Mouse (Mus musculus): ENCODE results near the gene Bpnt1. TPM values are rescaled to one million over a fixed set of nuclear protein-coding genes. Genes with fewer than 3 reads are reported as not detected.
"Not testable (repeated sequence)": the region's sequence is repeated elsewhere in the genome, so short reads cannot be mapped to it uniquely, and the experiment has no call there.

The Bpnt1 gene
- polyA plus RNA-seq, 1 experiment from 2014 or later, result 31.6 TPM

DNA sequence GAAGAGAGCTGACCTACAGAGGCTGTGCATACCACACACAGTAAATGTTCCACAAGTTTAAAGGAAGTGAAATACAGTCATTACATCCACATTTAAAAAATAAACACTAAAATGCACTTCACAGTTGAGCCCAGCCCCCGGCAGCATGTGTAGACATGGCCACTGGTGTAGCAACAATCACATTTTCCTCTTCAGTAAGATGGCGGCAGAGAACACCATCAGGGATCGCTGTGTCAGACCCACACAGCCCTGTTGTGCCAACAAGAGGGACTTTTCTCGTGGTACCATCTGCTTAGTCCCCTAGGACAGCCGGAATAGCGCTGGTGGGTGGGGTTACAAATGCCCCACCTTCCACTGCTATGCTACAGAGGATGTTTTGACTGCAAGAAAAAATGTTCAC lies 29.1 kb upstream of the Bpnt1 start:
- 93% methylated on average over 6 of the region's 6 CpGs for WGBS
- peaks cover 47% of the 10 kb centered on the region for H3K36me3 ChIP-seq
- ATAC-seq (ENCODE audit: insufficient number of reproducible peaks, low FRiP score, low TSS enrichment, low read depth), result no peak
- H3K4me3 ChIP-seq (replicated peaks), result no peak overlapping the region
- no peaks in the 10 kb centered on the region for H3K4me1 ChIP-seq
- H3K27me3 ChIP-seq, result no peaks in the 10 kb centered on the region
- no peak overlapping the region for H3K9ac ChIP-seq
- no peak overlapping the region for H3K27ac ChIP-seq (replicated peaks)
- no peaks in the 10 kb centered on the region for H3K9me3 ChIP-seq (replicated peaks)
- H3K4me2 ChIP-seq (replicated peaks), result no peak overlapping the region

DNA sequence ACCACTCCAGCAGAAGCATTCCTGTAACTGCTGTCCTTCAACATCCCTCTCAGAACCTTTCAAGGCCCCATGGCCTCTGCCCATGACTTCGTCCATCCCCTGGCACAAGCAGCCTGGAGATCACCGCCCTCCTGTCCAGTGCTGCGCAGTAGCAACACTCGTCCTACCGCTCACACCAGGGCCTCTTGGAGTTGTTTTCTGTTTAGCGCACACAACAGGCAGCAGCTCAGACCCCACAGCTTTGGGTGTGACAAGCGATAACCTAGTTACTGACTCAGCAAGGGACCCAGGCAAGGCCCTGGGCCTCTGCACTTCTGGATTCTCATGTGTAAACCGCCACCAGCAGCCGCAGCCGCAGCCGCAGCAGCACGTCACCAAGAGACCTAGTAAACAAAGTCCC lies 25.1 kb upstream of the Bpnt1 start:
- Histone ChIP-seq H3K27ac (replicated peaks) (no peak overlapping the region), H3K9me3 (replicated peaks) (no peaks in the 10 kb centered on the region), H3K36me3 (peaks cover 44% of the 10 kb centered on the region), H3K9ac (no peak overlapping the region), H3K4me1 (no peaks in the 10 kb centered on the region), H3K4me2 (replicated peaks) (no peak overlapping the region), H3K4me3 (replicated peaks) (no peak overlapping the region), H3K27me3 (no peaks in the 10 kb centered on the region)
- ATAC-seq (ENCODE audit: insufficient number of reproducible peaks, low FRiP score, low TSS enrichment, low read depth), result no peak
- 97% methylated on average over 12 of the region's 12 CpGs for WGBS

GRCm38 (mm10) chr1:185307645-185308044 lies 24.3 kb upstream of the Bpnt1 start:
- Histone ChIP-seq H3K9me3 (replicated peaks) (no peaks in the 10 kb centered on the region), H3K27ac (replicated peaks) (no peak overlapping the region), H3K4me1 (no peaks in the 10 kb centered on the region), H3K4me3 (replicated peaks) (no peak overlapping the region), H3K4me2 (replicated peaks) (no peak overlapping the region), H3K36me3 (peaks cover 43% of the 10 kb centered on the region), H3K27me3 (no peaks in the 10 kb centered on the region), H3K9ac (no peak overlapping the region)
- ATAC-seq (ENCODE audit: insufficient number of reproducible peaks, low FRiP score, low TSS enrichment, low read depth), result no peak
- 92% methylated on average over 7 of the region's 7 CpGs for WGBS

- WGBS, result 97% methylated on average over 2 of the region's 2 CpGs
- Histone ChIP-seq H3K36me3 (peaks cover 43% of the 10 kb centered on the region), H3K4me1 (no peaks in the 10 kb centered on the region), H3K27me3 (no peaks in the 10 kb centered on the region), H3K4me3 (replicated peaks) (no peak overlapping the region), H3K4me2 (replicated peaks) (no peak overlapping the region), H3K9me3 (replicated peaks) (no peaks in the 10 kb centered on the region), H3K9ac (no peak overlapping the region), H3K27ac (replicated peaks) (no peak overlapping the region)
- ATAC-seq (ENCODE audit: insufficient number of reproducible peaks, low FRiP score, low TSS enrichment, low read depth), result no peak
Measured at GRCm38 (mm10) chr1:185308334-185308733, 23.6 kb upstream of the Bpnt1 start.

DNA sequence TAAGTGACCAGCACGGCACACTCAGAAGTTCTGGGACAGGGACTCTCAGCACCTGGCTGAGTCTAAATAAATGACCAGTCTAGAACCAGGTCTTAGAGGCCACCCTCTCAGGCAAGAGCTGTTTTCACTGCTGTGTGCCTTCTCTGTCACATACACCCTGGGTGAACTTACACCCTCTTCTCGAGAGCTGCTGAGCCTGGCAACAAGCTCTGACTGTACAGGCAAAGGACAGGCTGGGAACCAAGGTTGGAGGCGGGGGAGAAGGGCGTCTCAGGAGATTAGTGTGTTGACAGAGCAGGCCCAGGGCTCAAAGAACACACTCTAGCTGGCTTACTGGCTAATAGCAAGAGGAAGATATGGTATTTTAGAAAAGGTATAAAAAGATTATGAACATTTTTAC lies 23.0 kb upstream of the Bpnt1 start:
- ATAC-seq (ENCODE audit: insufficient number of reproducible peaks, low FRiP score, low TSS enrichment, low read depth), result no peak
- no peak overlapping the region for H3K4me3 ChIP-seq (replicated peaks)
- no peak overlapping the region for H3K4me2 ChIP-seq (replicated peaks)
- H3K9me3 ChIP-seq (replicated peaks), result no peaks in the 10 kb centered on the region
- no peaks in the 10 kb centered on the region for H3K27me3 ChIP-seq
- H3K27ac ChIP-seq (replicated peaks), result no peak overlapping the region
- H3K36me3 ChIP-seq, result peaks cover 46% of the 10 kb centered on the region
- no peaks in the 10 kb centered on the region for H3K4me1 ChIP-seq
- whole genome bisulfite sequencing, result 69% methylated on average over 4 of the region's 4 CpGs
- H3K9ac ChIP-seq, result no peak overlapping the region

DNA sequence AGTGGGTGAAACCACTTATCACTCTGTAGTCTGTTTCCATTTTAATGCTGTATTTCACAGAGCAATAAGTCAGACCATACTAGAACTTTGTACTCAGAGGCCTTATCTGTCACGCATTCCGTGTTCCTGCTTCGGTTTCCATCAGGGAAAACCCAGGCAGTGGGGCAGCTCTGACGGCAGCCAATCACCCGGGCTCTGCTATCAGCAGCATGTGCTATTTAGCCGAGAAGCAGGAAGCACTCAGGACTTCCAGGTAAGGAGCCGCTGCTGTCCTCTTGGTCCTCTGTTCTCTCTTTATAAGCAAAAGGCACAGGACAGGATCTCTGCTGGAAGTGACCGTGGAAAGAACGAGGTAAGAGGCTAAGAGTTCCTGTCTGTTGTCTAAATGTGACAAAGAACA lies 20.0 kb upstream of the Bpnt1 start:
- Histone ChIP-seq H3K9me3 (replicated peaks) (no peaks in the 10 kb centered on the region), H3K27me3 (no peaks in the 10 kb centered on the region), H3K9ac (no peak overlapping the region), H3K27ac (replicated peaks) (no peak overlapping the region), H3K4me2 (replicated peaks) (no peak overlapping the region), H3K36me3 (peaks cover 56% of the 10 kb centered on the region), H3K4me3 (replicated peaks) (no peak overlapping the region), H3K4me1 (no peaks in the 10 kb centered on the region)
- WGBS, result 84% methylated on average over 9 of the region's 9 CpGs
- ATAC-seq (ENCODE audit: insufficient number of reproducible peaks, low FRiP score, low TSS enrichment, low read depth), result no peak

DNA sequence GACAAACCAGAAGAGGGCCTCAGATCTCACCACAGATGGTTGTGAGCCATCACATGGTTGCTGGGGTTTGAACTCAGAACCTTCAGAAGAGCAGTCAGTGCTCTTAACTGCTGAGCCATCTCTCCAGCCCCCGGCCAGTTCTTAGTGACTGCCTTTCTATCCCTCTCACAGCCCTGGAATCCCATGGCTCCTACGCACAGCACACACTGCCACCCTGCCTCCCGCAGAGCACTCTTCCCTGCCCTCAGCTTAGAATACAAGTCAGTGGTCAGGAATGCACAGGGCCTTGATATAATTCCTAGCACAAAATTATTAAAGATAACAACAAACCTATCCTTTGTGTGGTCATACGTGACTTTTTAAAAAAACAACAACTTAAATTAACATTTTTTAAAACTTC lies 17.4 kb upstream of the Bpnt1 start:
- Histone ChIP-seq H3K9me3 (replicated peaks) (no peaks in the 10 kb centered on the region), H3K36me3 (peaks cover 60% of the 10 kb centered on the region), H3K27ac (replicated peaks) (no peak overlapping the region), H3K4me2 (replicated peaks) (no peak overlapping the region), H3K4me3 (replicated peaks) (no peak overlapping the region), H3K4me1 (no peaks in the 10 kb centered on the region), H3K27me3 (no peaks in the 10 kb centered on the region), H3K9ac (no peak overlapping the region)
- 90% methylated on average over 4 of the region's 4 CpGs for WGBS
- ATAC-seq (ENCODE audit: insufficient number of reproducible peaks, low FRiP score, low TSS enrichment, low read depth), result no peak

GRCm38 (mm10) chr1:185315846-185316568 lies 15.9 kb upstream of the Bpnt1 start:
- no peaks in the 10 kb centered on the region for H3K27me3 ChIP-seq
- no peak overlapping the region for H3K4me3 ChIP-seq (replicated peaks)
- WGBS, result 87% methylated on average over 16 of the region's 16 CpGs
- no peak overlapping the region for H3K9ac ChIP-seq
- no peak overlapping the region for H3K4me2 ChIP-seq (replicated peaks)
- H3K9me3 ChIP-seq (replicated peaks), result no peaks in the 10 kb centered on the region
- H3K36me3 ChIP-seq, result peaks cover 69% of the 10 kb centered on the region
- H3K4me1 ChIP-seq, result no peaks in the 10 kb centered on the region
- no peak for ATAC-seq (ENCODE audit: insufficient number of reproducible peaks, low FRiP score, low TSS enrichment, low read depth)
- no peak overlapping the region for H3K27ac ChIP-seq (replicated peaks)

DNA sequence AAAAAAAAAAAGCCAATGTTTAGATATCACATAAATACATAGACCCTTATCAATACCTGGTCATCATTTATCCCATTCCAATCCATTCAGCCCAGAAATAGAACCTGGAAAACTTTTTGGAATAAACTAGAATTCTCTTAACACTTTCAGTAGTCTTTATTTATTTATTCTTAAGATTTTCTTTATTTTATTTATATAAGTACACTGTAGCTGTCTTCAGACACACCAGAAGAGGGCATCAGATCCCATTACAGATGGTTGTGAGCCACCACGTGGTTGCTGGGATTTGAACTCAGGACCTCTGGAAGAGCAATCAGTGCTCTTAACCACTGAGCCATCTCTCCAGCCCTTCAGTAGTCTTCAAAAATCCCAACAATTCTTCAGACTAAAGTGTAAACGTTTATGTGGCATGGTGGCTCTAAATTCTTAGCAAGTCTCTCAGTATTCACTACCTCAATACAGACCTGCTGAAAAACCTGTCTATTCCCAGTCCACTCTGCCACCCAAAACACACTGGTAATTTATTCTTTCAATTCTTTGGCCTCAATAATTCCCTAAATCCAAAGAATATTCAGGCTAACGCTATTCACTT lies 4.1 kb upstream of the Bpnt1 start:
- WGBS, result 54% methylated on average over 3 of the region's 3 CpGs
- not testable (repeated sequence) for H3K9ac ChIP-seq; ATAC-seq (ENCODE audit: insufficient number of reproducible peaks, low FRiP score, low TSS enrichment, low read depth); H3K27ac ChIP-seq (replicated peaks); H3K27me3 ChIP-seq; H3K9me3 ChIP-seq (replicated peaks)
- H3K4me3 ChIP-seq (replicated peaks), result peak overlapping the region; percentile 97
- peaks cover 14% of the 10 kb centered on the region; the same call in 1 of the 2 replicates for H3K4me1 ChIP-seq
- peak overlapping the region; percentile 60 for H3K4me2 ChIP-seq (replicated peaks)
- peaks cover 39% of the 10 kb centered on the region for H3K36me3 ChIP-seq

GRCm38 (mm10) chr1:185328721-185329610 lies 3.0 kb upstream of the Bpnt1 start, which contains the start of gene Iars2:
Gene Iars2 (minus strand): TSS chr1:185329396.
- Histone ChIP-seq H3K9ac (peak within 1 kb of the TSS; percentile 97), H3K9me3 (replicated peaks) (no peaks in the 10 kb centered on the region), H3K27me3 (no peaks in the 10 kb centered on the region), H3K27ac (replicated peaks) (peak within 1 kb of the TSS; percentile 93), H3K4me2 (replicated peaks) (peak within 1 kb of the TSS; percentile 60), H3K4me3 (replicated peaks) (peak within 1 kb of the TSS; percentile 97), H3K4me1 (peaks cover 20% of the 10 kb centered on the region), H3K36me3 (peaks cover 28% of the 10 kb centered on the region)
- WGBS, result under 1% methylated on average over 76 of the region's 76 CpGs
- peak; percentile 81 for ATAC-seq (ENCODE audit: insufficient number of reproducible peaks, low FRiP score, low TSS enrichment, low read depth)

GRCm38 (mm10) chr1:185329851-185330250 lies 2.1 kb upstream of the Bpnt1 start:
- no peak overlapping the region for H3K9ac ChIP-seq
- ATAC-seq (ENCODE audit: insufficient number of reproducible peaks, low FRiP score, low TSS enrichment, low read depth), result no peak
- peak overlapping the region; percentile 60 for H3K4me2 ChIP-seq (replicated peaks)
- no peaks in the 10 kb centered on the region for H3K27me3 ChIP-seq
- H3K36me3 ChIP-seq, result peaks cover 21% of the 10 kb centered on the region
- H3K4me1 ChIP-seq, result peaks cover 20% of the 10 kb centered on the region
- H3K27ac ChIP-seq (replicated peaks), result no peak overlapping the region
- no peaks in the 10 kb centered on the region for H3K9me3 ChIP-seq (replicated peaks)
- H3K4me3 ChIP-seq (replicated peaks), result peak overlapping the region; percentile 97; the same call in 1 of the 2 replicates
- WGBS, result 92% methylated on average over 8 of the region's 8 CpGs

Data from embryonic facial prominence, embryonic 15.5 days (tissue).